ENCODE assay signal across 28 mouse cellular contexts in the genomic region with DNA sequence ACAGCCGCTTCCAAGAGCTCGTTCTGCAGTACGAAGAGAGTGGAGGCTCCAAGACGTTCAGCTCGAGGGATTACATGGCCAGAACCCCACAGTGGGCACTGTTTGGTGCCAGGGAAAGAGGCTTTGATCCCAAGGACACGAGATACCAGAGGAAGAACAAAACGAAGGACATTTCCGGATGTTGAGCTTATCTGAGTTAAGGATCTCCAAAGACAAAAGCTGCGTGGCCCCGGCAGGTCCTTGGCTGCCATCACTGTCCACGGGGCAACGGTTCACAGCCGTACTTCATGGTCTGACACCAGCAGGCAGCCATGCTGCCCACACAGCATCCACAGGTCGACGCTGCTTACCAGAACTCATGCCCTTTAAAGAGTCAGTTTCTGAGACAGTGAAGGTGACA. TPM values are rescaled to one million over a fixed set of nuclear protein-coding genes. Genes with fewer than 3 reads are reported as not detected.
A peak's percentile ranks its signal among the peaks of the same experiment; 100 is the strongest.
DNase-seq lines count a peak whose midpoint lies in the region; ATAC-seq lines count a peak whose summit lies in the region.
"Had no signal": no experiment of that assay in that cellular context is flagged by ENCODE, and none has a peak within 500 bp of the region (broad histone marks: within the 10 kb centered on the region; RNA-seq: fewer than 3 reads in every experiment).

No protein-coding gene starts in this region.

- H3K4me2 ChIP-seq in midbrain, embryonic 16.5 days (ENCODE audit: low read length), result no peak overlapping the region
- H3K4me2 ChIP-seq: embryonic facial prominence, embryonic 13.5 days; embryonic facial prominence, embryonic 15.5 days; forebrain, embryonic 12.5 days; forebrain, embryonic 15.5 days had no signal

- no peak overlapping the region for H3K27ac ChIP-seq in midbrain, embryonic 16.5 days (ENCODE audit: low read length)
- H3K27ac ChIP-seq: embryonic facial prominence, embryonic 13.5 days; embryonic facial prominence, embryonic 15.5 days; forebrain, embryonic 10.5 days; forebrain, embryonic 12.5 days; forebrain, embryonic 15.5 days had no signal

- H3K4me3 ChIP-seq in midbrain, embryonic 16.5 days (ENCODE audit: low read depth, low read length), result no peak overlapping the region
- H3K4me3 ChIP-seq: embryonic facial prominence, embryonic 13.5 days; embryonic facial prominence, embryonic 15.5 days; erythroblast, embryonic 14.5 days; forebrain, embryonic 10.5 days; forebrain, embryonic 12.5 days; forebrain, embryonic 15.5 days had no signal

- peaks cover 17% of the 10 kb centered on the region for H3K36me3 ChIP-seq in midbrain, embryonic 16.5 days (ENCODE audit: control insufficient read depth, insufficient read depth, low read length)

- H3K9ac ChIP-seq in midbrain, embryonic 16.5 days (ENCODE audit: low read depth, low read length), result no peak overlapping the region
- H3K9ac ChIP-seq: embryonic facial prominence, embryonic 13.5 days; embryonic facial prominence, embryonic 15.5 days; forebrain, embryonic 12.5 days; forebrain, embryonic 15.5 days; forebrain, postnatal 0 days had no signal

- peak; percentile 75 to 83 for DNase-seq in adrenal gland, adult (ENCODE audit: inconsistent age in 2 of 2, low spot score in 1 of 2)
- DNase-seq in adrenal gland, adult 18-20 months (ENCODE audit: low spot score in 2 of 2), result no peak
- peak; percentile 62 for DNase-seq in adrenal gland, postnatal 10 days
- DNase-seq in adrenal gland, postnatal 25 days, result peak; percentile 24
- DNase-seq in kidney, postnatal 36 days, result no peak
- DNase-seq: B cell, adult 2 months; cerebellum, adult 18-20 months; cerebellum, adult 8-10 months; cerebellum, adult 9-11 months; cerebellum, postnatal 14 days; cerebellum, postnatal 36 days; embryo, embryonic 11 days; forebrain, postnatal 0 days had no signal

- no peaks in the 10 kb centered on the region for H3K27me3 ChIP-seq in midbrain, embryonic 16.5 days (ENCODE audit: control insufficient read depth, insufficient read depth, low read depth, low read length)
- H3K27me3 ChIP-seq: CH12.LX; embryonic facial prominence, embryonic 13.5 days; embryonic facial prominence, embryonic 15.5 days; forebrain, embryonic 15.5 days; Patski had no signal

- H3K9me3 ChIP-seq in midbrain, embryonic 16.5 days (replicated peaks; ENCODE audit: control insufficient read depth, low read length, poor library complexity, severe bottlenecking), result no peaks in the 10 kb centered on the region
- H3K9me3 ChIP-seq: embryonic facial prominence, embryonic 13.5 days; embryonic facial prominence, embryonic 15.5 days; forebrain, embryonic 10.5 days; forebrain, embryonic 12.5 days; forebrain, embryonic 15.5 days; G1E had no signal

- no peaks in the 10 kb centered on the region for H3K4me1 ChIP-seq in midbrain, embryonic 16.5 days (ENCODE audit: control insufficient read depth, insufficient read depth, low read length)
- H3K4me1 ChIP-seq: embryonic facial prominence, embryonic 13.5 days; embryonic facial prominence, embryonic 15.5 days; forebrain, embryonic 10.5 days; forebrain, embryonic 12.5 days; forebrain, embryonic 15.5 days had no signal

- no peak for ATAC-seq in megakaryocyte-erythroid progenitor cell, adult 5-6 weeks (replicated peaks; ENCODE audit: low FRiP score, low TSS enrichment, poor library complexity, severe bottlenecking)
- ATAC-seq in midbrain, embryonic 16.5 days, result no peak
- ATAC-seq: activated CD4-positive, CD25-positive, alpha-beta regulatory T cell, adult 4 months; CD4-positive, CD25-positive, alpha-beta regulatory T cell, adult 4 months; forebrain, embryonic 15.5 days; forebrain, postnatal 0 days; Patski had no signal

- 93% methylated on average over 15 of the region's 15 CpGs for WGBS in midbrain, embryonic 16.5 days

RNA-seq across cellular contexts. Expression of gene Caln1, which starts 28.6 kb away (rescaled TPM):
- 10 to 100 TPM; 36.3 to 37.2 TPM for total RNA-seq in adrenal gland, adult 18-20 months (2021)
- 10 to 100 TPM; 26.8 to 33.5 TPM for total RNA-seq in adrenal gland, postnatal 10 days (2021)
- 49.2 and 56.7 TPM in 2 replicates for total RNA-seq in adrenal gland, postnatal 25 days (2021)
- total RNA-seq in megakaryocyte-erythroid progenitor cell, adult 5-6 weeks (2014; fragmentation: Nextera tagmentation), result not detected in 2 replicates
- not detected in 2 replicates for total RNA-seq in megakaryocyte-erythroid progenitor cell, adult 5-6 weeks (2017)
- 23.0 and 32.7 TPM in 2 replicates for polyA plus RNA-seq in midbrain, embryonic 16.5 days (2015; fragmentation: Nextera tagmentation; extraction: Ambion mirVana)
- total RNA-seq: common myeloid progenitor, adult 5-6 weeks had no signal
- polyA plus RNA-seq: activated CD4-positive, CD25-positive, alpha-beta regulatory T cell, adult 4 months; CD4-positive, CD25-positive, alpha-beta regulatory T cell, adult 4 months; G1E; Patski had no signal

RNA-seq across cellular contexts. Expression of gene A330070K13Rik, which starts 43.8 kb away (rescaled TPM):
- total RNA-seq in adrenal gland, adult 18-20 months (2021), result not detected
- total RNA-seq in adrenal gland, postnatal 10 days (2021), result not detected
- total RNA-seq in adrenal gland, postnatal 25 days (2021), result not detected in 2 replicates
- total RNA-seq in megakaryocyte-erythroid progenitor cell, adult 5-6 weeks (2014; fragmentation: Nextera tagmentation), result not detected in 2 replicates
- total RNA-seq in megakaryocyte-erythroid progenitor cell, adult 5-6 weeks (2017), result not detected in 2 replicates
- not detected in 2 replicates for polyA plus RNA-seq in midbrain, embryonic 16.5 days (2015; fragmentation: Nextera tagmentation; extraction: Ambion mirVana)
- total RNA-seq: CH12.LX; common myeloid progenitor, adult 5-6 weeks; forebrain, postnatal 0 days; G1E had no signal
- polyA plus RNA-seq: activated CD4-positive, CD25-positive, alpha-beta regulatory T cell, adult 4 months; CD4-positive, CD25-positive, alpha-beta regulatory T cell, adult 4 months; embryonic facial prominence, embryonic 11.5 days; embryonic facial prominence, embryonic 13.5 days; embryonic facial prominence, embryonic 15.5 days; erythroblast, embryonic 14.5 days; forebrain, embryonic 10.5 days; forebrain, embryonic 12.5 days; forebrain, embryonic 15.5 days; G1E; Patski had no signal

Comparison
In these comparisons a context has a peak if more than half of its experiments do, and no peak if none do; other contexts are left out.
1. DNase-seq: peak in adrenal gland, adult (2 of 2), adrenal gland, postnatal 10 days (single experiment) and adrenal gland, postnatal 25 days (single experiment); none in adrenal gland, adult 18-20 months (0 of 2) and kidney, postnatal 36 days (0 of 2).
2. RNA of gene Caln1, which starts 28.6 kb away (total RNA-seq): 49.2 to 56.7 TPM in adrenal gland, postnatal 25 days, 36.3 to 37.2 TPM in adrenal gland, adult 18-20 months and 26.8 to 33.5 TPM in adrenal gland, postnatal 10 days; not detected in megakaryocyte-erythroid progenitor cell, adult 5-6 weeks; every median in the first group is over 10 times any median in the second.